Mouse (Mus musculus) heart, adult 2 months (tissue): Measurements from ENCODE around the gene Ano7. TPM values are rescaled to one million over a fixed set of nuclear protein-coding genes. Genes with fewer than 3 reads are reported as not detected.

Experiments used
- DNase-seq, 2 experiments: peaks; one replicate each; pipeline ENCODE4 v3.0.0; 2021
- H3K27ac ChIP-seq: fragments of 200-600 bp; 2 replicates; pipeline ENCODE4 v1.8.1; 2022
- H3K27me3 ChIP-seq: fragments of 200-500 bp; 2 replicates; pipeline ENCODE4 v1.6.1; 2012; ENCODE audit warnings: mild to moderate bottlenecking, low read length, inconsistent platforms, mixed read lengths; ENCODE audit not compliant: control insufficient read depth, insufficient read depth
- H3K36me3 ChIP-seq: fragments of 200-500 bp; 2 replicates; pipeline ENCODE4 v1.6.1; 2012; ENCODE audit warnings: low read length, inconsistent platforms; ENCODE audit not compliant: control insufficient read depth, insufficient read depth
- H3K4me1 ChIP-seq: fragments of 200-500 bp; 2 replicates; pipeline ENCODE4 v1.6.1; 2011; ENCODE audit warnings: low read length; ENCODE audit not compliant: control insufficient read depth, insufficient read depth
- H3K4me3 ChIP-seq: fragments of 200-600 bp; 2 replicates; pipeline ENCODE4 v1.8.1; 2022
- H3K79me2 ChIP-seq: fragments of 200-500 bp; replicated peaks from 2 replicates; pipeline ENCODE4 v1.6.1; 2012; ENCODE audit warnings: mild to moderate bottlenecking, inconsistent platforms, low read length, moderate library complexity, mixed read lengths; ENCODE audit not compliant: control insufficient read depth, insufficient read depth
- H3K9ac ChIP-seq: fragments of 200-500 bp; 2 replicates; pipeline ENCODE4 v1.6.1; 2012; ENCODE audit warnings: low read depth, mild to moderate bottlenecking, control low read depth, inconsistent platforms, low read length, mixed read lengths
- CTCF ChIP-seq: fragments of 200-600 bp; IDR thresholded peaks from 2 replicates; pipeline ENCODE4 v1.8.1; 2022; ENCODE audit warnings: antibody characterized with exemption, mild to moderate bottlenecking, moderate library complexity
- EP300 ChIP-seq: fragments of 200-500 bp; IDR thresholded peaks from 2 replicates; pipeline ENCODE4 v1.6.1; 2011; ENCODE audit warnings: low read depth, low read length, control low read depth; ENCODE audit not compliant: insufficient read depth
- POLR2A ChIP-seq: fragments of 200-500 bp; IDR thresholded peaks from 2 replicates; pipeline ENCODE4 v1.6.1; 2011; ENCODE audit warnings: mild to moderate bottlenecking, low read depth, low read length, control low read depth; ENCODE audit not compliant: insufficient read depth
- WGBS: fragments of 180-500 bp; shearing (Covaris S2); methylation state at CpG from one replicate; pipeline ENCODE4 v1.1.7; 2018; 5-methylcytosine and 5-hydroxymethylcytosine counted together
- intact Hi-C: fragments of 180-260 bp; cut with DNase I; formaldehyde crosslinking; loops from one replicate; pipeline ENCODE4 v1.15.1; 2025
- polyA plus RNA-seq: library from polyadenylated mRNA; depleted of rRNA; stranded (reverse); fragments of >200 nt; gene quantifications from 2 replicates; pipeline ENCODE4 v1.2.3, GENCODE M21; 2012
- total RNA-seq, 2 experiments: library from RNA; stranded (reverse); gene quantifications; 2 replicates each; pipeline ENCODE4 v1.2.3; 2021

The Ano7 gene
- total and polyA plus RNA-seq, 3 experiments, result 0.04 TPM; not detected in 2

- no peaks in the 10 kb centered on the region for H3K36me3 ChIP-seq
- DNase-seq, result no peak
- peak; percentile 22; the same call in 1 of the 2 replicates for TF ChIP-seq CTCF
- TF ChIP-seq EP300, result no peak
- H3K9ac ChIP-seq, result no peak overlapping the region
- no peak overlapping the region for H3K27ac ChIP-seq
- no peak overlapping the region for H3K4me3 ChIP-seq
- H3K27me3 ChIP-seq, result no peaks in the 10 kb centered on the region
- no peaks in the 10 kb centered on the region for H3K79me2 ChIP-seq
- H3K4me1 ChIP-seq, result no peaks in the 10 kb centered on the region
- intact Hi-C loops, result no loop called here
- 74% methylated on average over 5 of the region's 5 CpGs for WGBS
Measured at GRCm38 (mm10) chr1:93379117-93379516, 5.4 kb downstream of the Ano7 start.

DNA sequence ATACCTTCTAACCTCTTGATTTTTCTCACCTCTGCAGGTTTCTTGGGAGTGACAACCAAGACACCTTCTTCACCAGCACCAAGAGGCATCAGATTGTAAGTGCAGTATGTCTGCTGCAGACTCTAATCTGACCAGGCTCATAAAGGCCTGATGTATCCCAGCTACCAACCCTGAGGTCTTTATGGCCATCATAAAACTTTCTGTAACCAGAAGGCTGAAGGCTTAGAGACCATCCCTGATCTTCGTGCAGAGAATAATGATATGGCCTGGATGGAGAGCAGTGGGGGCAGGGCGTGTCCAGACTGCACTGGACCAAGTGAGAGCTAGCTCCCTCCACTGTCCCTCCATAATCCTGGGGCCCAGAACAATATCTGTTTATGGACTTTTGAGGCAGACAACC, 13.5 kb downstream of the Ano7 start:
- Histone ChIP-seq H3K9ac (no peak overlapping the region), H3K4me3 (no peak overlapping the region), H3K4me1 (no peaks in the 10 kb centered on the region), H3K27ac (no peak overlapping the region), H3K79me2 (no peaks in the 10 kb centered on the region), H3K36me3 (no peaks in the 10 kb centered on the region), H3K27me3 (peaks cover 2% of the 10 kb centered on the region; the same call in 1 of the 2 replicates)
- TF ChIP-seq POLR2A (no peak), EP300 (no peak), CTCF (no peak)
- WGBS, result 71% methylated on average over 2 of the region's 2 CpGs
- intact Hi-C loops, result no loop called here
- no peak for DNase-seq

GRCm38 (mm10) chr1:93388906-93389305, 15.2 kb downstream of the Ano7 start:
- Histone ChIP-seq H3K79me2 (no peaks in the 10 kb centered on the region), H3K36me3 (no peaks in the 10 kb centered on the region), H3K4me1 (no peaks in the 10 kb centered on the region), H3K27ac (no peak overlapping the region), H3K9ac (no peak overlapping the region), H3K4me3 (no peak overlapping the region), H3K27me3 (peaks cover 2% of the 10 kb centered on the region; the same call in 1 of the 2 replicates)
- TF ChIP-seq EP300, result no peak
- no peak for TF ChIP-seq POLR2A
- no peak for TF ChIP-seq CTCF
- intact Hi-C loops, result no loop called here
- no peak for DNase-seq
- 71% methylated on average over 2 of the region's 2 CpGs for WGBS

DNA sequence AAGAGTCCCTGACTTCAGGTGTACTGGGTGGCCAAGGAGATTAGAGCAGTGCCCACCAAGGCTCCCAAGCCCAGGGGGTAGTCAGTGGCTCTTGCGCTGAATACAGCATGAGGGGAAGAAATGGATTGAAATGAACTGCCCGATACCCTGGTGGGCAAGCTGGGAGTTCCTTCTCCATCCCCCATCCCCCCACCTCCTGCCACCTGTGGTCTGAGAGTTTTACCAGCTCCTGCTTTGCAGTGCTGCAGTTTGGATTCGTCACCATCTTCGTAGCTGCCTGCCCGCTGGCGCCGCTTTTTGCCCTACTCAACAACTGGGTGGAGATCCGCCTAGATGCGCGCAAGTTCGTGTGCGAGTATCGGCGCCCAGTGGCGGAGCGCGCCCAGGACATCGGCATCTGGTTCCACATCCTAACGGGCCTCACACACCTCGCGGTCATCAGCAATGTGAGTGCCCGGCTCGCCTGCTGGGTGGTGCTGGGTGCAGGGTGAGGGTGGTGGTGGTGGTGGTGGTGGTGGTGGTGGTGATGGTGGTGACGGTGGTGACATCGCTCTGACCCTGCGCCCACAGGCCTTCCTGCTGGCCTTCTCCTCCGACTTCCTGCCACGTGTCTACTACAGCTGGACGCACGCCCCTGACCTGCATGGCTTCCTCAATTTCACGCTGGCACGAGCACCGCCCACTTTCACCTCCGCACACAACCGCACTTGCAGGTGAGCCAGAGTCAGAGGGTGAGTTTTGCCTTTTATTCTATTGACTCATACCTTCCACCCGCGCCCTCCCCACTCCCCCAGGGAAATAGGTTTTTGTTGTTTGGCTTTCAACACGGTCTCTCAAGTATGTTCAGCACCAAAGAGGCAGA, 27.7 kb downstream of the Ano7 start:
- Histone ChIP-seq H3K4me3 (no peak overlapping the region), H3K27me3 (no peaks in the 10 kb centered on the region), H3K27ac (no peak overlapping the region), H3K4me1 (peaks cover 1% of the 10 kb centered on the region; the same call in 1 of the 2 replicates), H3K36me3 (no peaks in the 10 kb centered on the region), H3K9ac (no peak overlapping the region), H3K79me2 (no peaks in the 10 kb centered on the region)
- intact Hi-C loops, result no loop called here
- peak; percentile 26 to 36 for DNase-seq
- WGBS, result 17% methylated on average over 38 of the region's 38 CpGs
- no peak for TF ChIP-seq POLR2A
- no peak for TF ChIP-seq EP300
- TF ChIP-seq CTCF, result no peak

- 69% methylated on average over 4 of the region's 4 CpGs for WGBS
- Histone ChIP-seq H3K27ac (no peak overlapping the region), H3K4me3 (no peak overlapping the region), H3K79me2 (no peaks in the 10 kb centered on the region), H3K27me3 (no peaks in the 10 kb centered on the region), H3K36me3 (no peaks in the 10 kb centered on the region), H3K9ac (no peak overlapping the region), H3K4me1 (peaks cover 1% of the 10 kb centered on the region; the same call in 1 of the 2 replicates)
- DNase-seq, result no peak
- intact Hi-C loops, result no loop called here
- TF ChIP-seq CTCF (no peak), POLR2A (no peak), EP300 (no peak)
Measured at GRCm38 (mm10) chr1:93403403-93403802, 29.7 kb downstream of the Ano7 start.

- Histone ChIP-seq H3K27me3 (no peaks in the 10 kb centered on the region), H3K36me3 (peaks cover 8% of the 10 kb centered on the region), H3K4me3 (no peak overlapping the region), H3K4me1 (no peaks in the 10 kb centered on the region), H3K27ac (no peak overlapping the region), H3K9ac (no peak overlapping the region), H3K79me2 (peaks cover 1% of the 10 kb centered on the region; the same call in 1 of the 2 replicates)
- no peak for TF ChIP-seq CTCF
- intact Hi-C loops, result no loop called here
- DNase-seq, result no peak
- WGBS, result 75% methylated on average over 6 of the region's 6 CpGs
Measured at GRCm38 (mm10) chr1:93432087-93432486, 58.4 kb downstream of the Ano7 start.
